Mouse (Mus musculus): ENCODE measurements at regions not wholly inside any gene's neighbourhood (a gene's known extent, or its start where the extent isn't known, plus 50 kb on each side); places are given as distances from the start of the nearest gene placed in this dataset.

DNA sequence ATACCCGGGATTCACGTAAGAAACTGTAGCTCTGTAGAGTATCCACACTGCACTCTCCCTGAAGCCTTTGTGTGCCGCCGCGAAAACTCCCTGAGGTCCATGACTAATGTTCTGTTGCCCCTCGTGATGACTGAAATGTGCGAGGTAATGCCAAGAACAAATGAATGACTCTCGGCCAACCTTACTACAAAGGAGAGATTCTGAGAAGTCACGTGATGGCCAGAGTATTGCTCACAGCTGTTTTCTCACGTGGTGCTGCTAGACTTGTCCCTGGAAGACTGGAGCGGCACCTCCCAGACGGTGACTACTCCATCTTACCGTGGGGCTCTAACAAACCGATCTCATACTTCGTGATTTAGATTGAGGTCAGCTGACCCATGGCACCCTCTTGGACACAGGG is 136.9 kb downstream of the Lrig3 start:
- H3K4me3 ChIP-seq (replicated peaks; ENCODE audit: insufficient read depth, low read depth, low read length), result no peak overlapping the region
- no peaks in the 10 kb centered on the region for H3K4me1 ChIP-seq (ENCODE audit: control insufficient read depth, insufficient read depth, low read length)
- H3K27ac ChIP-seq (ENCODE audit: insufficient read depth, low read length), result no peak overlapping the region
- DNase-seq, result no peak
- H3K27me3 ChIP-seq (ENCODE audit: control insufficient read depth, insufficient read depth, low read length), result no peaks in the 10 kb centered on the region
- 47% methylated on average over 15 of the region's 15 CpGs for WGBS
- TF ChIP-seq POLR2A (IDR thresholded peaks at IDR 0.05; ENCODE audit: borderline replicate concordance, insufficient read depth, low read length) (no peak), CTCF (IDR thresholded peaks at IDR 0.05; ENCODE audit: borderline replicate concordance, insufficient read depth, low read depth, low read length) (no peak)

GRCm38 (mm10) chr10:126113106-126113505 is 147.1 kb downstream of the Lrig3 start:
- DNase-seq, result no peak
- H3K4me3 ChIP-seq (replicated peaks; ENCODE audit: insufficient read depth, low read depth, low read length), result no peak overlapping the region
- H3K27me3 ChIP-seq (ENCODE audit: control insufficient read depth, insufficient read depth, low read length), result peaks cover 2% of the 10 kb centered on the region; the same call in 1 of the 2 replicates
- TF ChIP-seq CTCF (IDR thresholded peaks at IDR 0.05; ENCODE audit: borderline replicate concordance, insufficient read depth, low read depth, low read length), result no peak
- TF ChIP-seq POLR2A (IDR thresholded peaks at IDR 0.05; ENCODE audit: borderline replicate concordance, insufficient read depth, low read length), result no peak
- no peak overlapping the region for H3K27ac ChIP-seq (ENCODE audit: insufficient read depth, low read length)
- 95% methylated on average over 5 of the region's 5 CpGs for WGBS
- H3K4me1 ChIP-seq (ENCODE audit: control insufficient read depth, insufficient read depth, low read length), result no peaks in the 10 kb centered on the region

DNA sequence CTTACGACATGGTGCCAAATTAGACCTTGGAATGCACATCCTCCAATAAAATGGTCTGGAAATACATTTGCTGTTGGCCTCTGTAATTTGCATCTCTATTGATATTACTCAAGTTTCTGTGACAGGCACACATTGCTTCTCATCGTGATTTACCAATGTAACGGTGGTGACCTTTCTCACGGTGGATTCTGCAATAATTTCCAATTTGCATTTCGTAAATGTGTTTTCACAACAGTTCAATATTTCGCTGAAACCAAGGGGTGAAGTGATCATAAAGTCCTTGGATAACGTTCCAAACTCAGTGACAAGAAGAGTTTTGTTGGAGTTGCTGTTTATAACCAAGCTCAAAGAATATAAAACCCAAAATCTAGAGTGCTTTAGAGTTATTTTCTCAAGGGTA is 149.4 kb downstream of the Lrig3 start:
- no peak overlapping the region for H3K4me3 ChIP-seq (replicated peaks; ENCODE audit: insufficient read depth, low read depth, low read length)
- H3K27me3 ChIP-seq (ENCODE audit: control insufficient read depth, insufficient read depth, low read length), result peaks cover 2% of the 10 kb centered on the region; the same call in 1 of the 2 replicates
- no peaks in the 10 kb centered on the region for H3K4me1 ChIP-seq (ENCODE audit: control insufficient read depth, insufficient read depth, low read length)
- no peak for DNase-seq
- TF ChIP-seq CTCF (IDR thresholded peaks at IDR 0.05; ENCODE audit: borderline replicate concordance, insufficient read depth, low read depth, low read length), result no peak
- TF ChIP-seq POLR2A (IDR thresholded peaks at IDR 0.05; ENCODE audit: borderline replicate concordance, insufficient read depth, low read length), result no peak
- H3K27ac ChIP-seq (ENCODE audit: insufficient read depth, low read length), result no peak overlapping the region
- 60% methylated on average over 7 of the region's 7 CpGs for WGBS

- Histone ChIP-seq H3K27me3 (ENCODE audit: control insufficient read depth, insufficient read depth, low read length) (peaks cover 2% of the 10 kb centered on the region; the same call in 1 of the 2 replicates), H3K4me3 (replicated peaks; ENCODE audit: insufficient read depth, low read depth, low read length) (no peak overlapping the region), H3K27ac (ENCODE audit: insufficient read depth, low read length) (no peak overlapping the region), H3K4me1 (ENCODE audit: control insufficient read depth, insufficient read depth, low read length) (no peaks in the 10 kb centered on the region)
- 83% methylated on average over 10 of the region's 10 CpGs for WGBS
- no peak for TF ChIP-seq POLR2A (IDR thresholded peaks at IDR 0.05; ENCODE audit: borderline replicate concordance, insufficient read depth, low read length)
- no peak for TF ChIP-seq CTCF (IDR thresholded peaks at IDR 0.05; ENCODE audit: borderline replicate concordance, insufficient read depth, low read depth, low read length)
- DNase-seq, result no peak
Measured at GRCm38 (mm10) chr10:126121626-126122025, 155.7 kb downstream of the Lrig3 start.

DNA sequence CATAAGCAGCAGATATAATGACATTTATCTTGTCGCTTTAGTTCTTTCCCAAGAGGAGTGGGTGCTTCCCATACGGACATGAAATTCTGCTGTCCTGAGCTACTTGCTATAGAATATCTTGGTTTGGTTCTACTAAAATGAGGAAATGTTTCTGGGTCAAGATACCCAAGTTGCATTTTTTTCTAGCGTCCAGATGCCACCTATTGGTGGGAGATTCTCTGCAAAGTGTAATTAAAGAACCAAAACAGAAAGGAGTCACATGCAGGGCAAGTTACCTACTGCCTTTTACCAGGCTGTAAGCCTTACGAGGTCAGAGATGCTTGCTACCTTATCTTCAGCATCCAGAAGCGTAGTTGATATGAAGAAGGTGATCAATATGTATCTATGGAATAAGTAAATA is 156.5 kb downstream of the Lrig3 start:
- Histone ChIP-seq H3K27ac (ENCODE audit: insufficient read depth, low read length) (no peak overlapping the region), H3K4me1 (ENCODE audit: control insufficient read depth, insufficient read depth, low read length) (no peaks in the 10 kb centered on the region), H3K27me3 (ENCODE audit: control insufficient read depth, insufficient read depth, low read length) (peaks cover 2% of the 10 kb centered on the region; the same call in 1 of the 2 replicates), H3K4me3 (replicated peaks; ENCODE audit: insufficient read depth, low read depth, low read length) (no peak overlapping the region)
- TF ChIP-seq CTCF (IDR thresholded peaks at IDR 0.05; ENCODE audit: borderline replicate concordance, insufficient read depth, low read depth, low read length) (no peak), POLR2A (IDR thresholded peaks at IDR 0.05; ENCODE audit: borderline replicate concordance, insufficient read depth, low read length) (no peak)
- WGBS, result 77% methylated on average over 5 of the region's 5 CpGs
- DNase-seq, result no peak

- WGBS, result 89% methylated on average over 3 of the region's 3 CpGs
- Histone ChIP-seq H3K4me1 (ENCODE audit: control insufficient read depth, insufficient read depth, low read length) (no peaks in the 10 kb centered on the region), H3K4me3 (replicated peaks; ENCODE audit: insufficient read depth, low read depth, low read length) (no peak overlapping the region), H3K27ac (ENCODE audit: insufficient read depth, low read length) (no peak overlapping the region), H3K27me3 (ENCODE audit: control insufficient read depth, insufficient read depth, low read length) (no peaks in the 10 kb centered on the region)
- no peak for DNase-seq
- no peak for TF ChIP-seq CTCF (IDR thresholded peaks at IDR 0.05; ENCODE audit: borderline replicate concordance, insufficient read depth, low read depth, low read length)
- no peak for TF ChIP-seq POLR2A (IDR thresholded peaks at IDR 0.05; ENCODE audit: borderline replicate concordance, insufficient read depth, low read length)
Measured at GRCm38 (mm10) chr10:126133188-126133587, 167.2 kb downstream of the Lrig3 start.

GRCm38 (mm10) chr10:126133957-126134356 is 168.0 kb downstream of the Lrig3 start:
- Histone ChIP-seq H3K4me3 (replicated peaks; ENCODE audit: insufficient read depth, low read depth, low read length) (no peak overlapping the region), H3K27ac (ENCODE audit: insufficient read depth, low read length) (no peak overlapping the region), H3K27me3 (ENCODE audit: control insufficient read depth, insufficient read depth, low read length) (no peaks in the 10 kb centered on the region), H3K4me1 (ENCODE audit: control insufficient read depth, insufficient read depth, low read length) (no peaks in the 10 kb centered on the region)
- no peak for DNase-seq
- TF ChIP-seq POLR2A (IDR thresholded peaks at IDR 0.05; ENCODE audit: borderline replicate concordance, insufficient read depth, low read length) (no peak), CTCF (IDR thresholded peaks at IDR 0.05; ENCODE audit: borderline replicate concordance, insufficient read depth, low read depth, low read length) (no peak)

GRCm38 (mm10) chr10:126138585-126138984 is 172.6 kb downstream of the Lrig3 start:
- TF ChIP-seq POLR2A (IDR thresholded peaks at IDR 0.05; ENCODE audit: borderline replicate concordance, insufficient read depth, low read length), result no peak
- no peak for TF ChIP-seq CTCF (IDR thresholded peaks at IDR 0.05; ENCODE audit: borderline replicate concordance, insufficient read depth, low read depth, low read length)
- Histone ChIP-seq H3K4me3 (replicated peaks; ENCODE audit: insufficient read depth, low read depth, low read length) (no peak overlapping the region), H3K4me1 (ENCODE audit: control insufficient read depth, insufficient read depth, low read length) (no peaks in the 10 kb centered on the region), H3K27me3 (ENCODE audit: control insufficient read depth, insufficient read depth, low read length) (no peaks in the 10 kb centered on the region), H3K27ac (ENCODE audit: insufficient read depth, low read length) (no peak overlapping the region)
- DNase-seq, result no peak
- WGBS, result 94% methylated on average over 12 of the region's 12 CpGs
